Mouse (Mus musculus): Measurements from ENCODE around the gene Slc8a2.

DNA sequence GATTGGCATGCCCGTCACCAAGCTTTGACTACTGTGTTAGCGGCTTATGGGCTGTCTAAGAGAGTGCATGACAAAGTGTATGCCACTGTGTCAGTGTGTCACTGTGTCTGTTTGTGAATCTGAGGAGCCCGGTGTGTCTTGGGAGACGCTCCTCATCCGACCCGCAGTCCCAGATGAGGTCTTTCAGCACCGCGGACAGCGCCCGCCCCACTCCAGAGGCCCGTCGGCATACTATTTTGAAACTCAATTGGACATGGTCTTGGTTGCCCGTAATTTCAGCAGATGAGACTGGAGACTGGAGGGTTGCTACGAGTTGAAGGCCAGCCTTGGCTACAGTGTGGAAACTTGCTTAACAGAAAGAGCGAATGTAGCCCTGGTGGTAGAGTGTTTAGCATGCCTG lies 18.0 kb downstream of the Slc8a2 start:
- TF ChIP-seq CTCF (conservative IDR thresholded peaks at IDR 0.05; ENCODE audit: insufficient read depth, insufficient read length, low read depth, low read length) (no peak), POLR2A (IDR thresholded peaks at IDR 0.05; ENCODE audit: low read depth, low read length) (no peak)
